Mouse (Mus musculus): Measurements from ENCODE around the gene Syt17. TPM values are rescaled to one million over a fixed set of nuclear protein-coding genes. Genes with fewer than 3 reads are reported as not detected.

Syt17 gene
- 10.3 and 11.6 TPM in 2 replicates for polyA plus RNA-seq (2015; fragmentation: Nextera tagmentation; extraction: Ambion mirVana)

- ATAC-seq (replicated peaks; ENCODE audit: low FRiP score) = peak; percentile 73
- Histone ChIP-seq H3K4me2 (peak within 1 kb of the TSS; percentile 86), H3K36me3 (no peaks in the 10 kb centered on the region), H3K4me1 (peaks cover 28% of the 10 kb centered on the region), H3K27ac (peak within 1 kb of the TSS; percentile 6), H3K9ac (peak within 1 kb of the TSS; percentile 53), H3K4me3 (replicated peaks) (peak within 1 kb of the TSS; percentile 58), H3K27me3 (peaks cover 39% of the 10 kb centered on the region), H3K9me3 (replicated peaks) (no peaks in the 10 kb centered on the region)
- WGBS = under 1% methylated on average over 57 of the region's 58 CpGs
Observed at GRCm38 (mm10) chr7:118448134-118448967, at the start of gene Syt17. Gene Syt17, minus strand, starts transcription at chr7:118448222.

- H3K27ac ChIP-seq = no peak overlapping the region
- peaks cover 22% of the 10 kb centered on the region for H3K4me1 ChIP-seq
- no peak overlapping the region for H3K4me3 ChIP-seq (replicated peaks)
- no peak overlapping the region for H3K9ac ChIP-seq
- H3K36me3 ChIP-seq = no peaks in the 10 kb centered on the region
- H3K9me3 ChIP-seq (replicated peaks) = no peaks in the 10 kb centered on the region
- 84% methylated on average over 4 of the region's 4 CpGs for WGBS
- peaks cover 20% of the 10 kb centered on the region for H3K27me3 ChIP-seq
- no peak for ATAC-seq (replicated peaks; ENCODE audit: low FRiP score)
- no peak overlapping the region for H3K4me2 ChIP-seq
Observed at GRCm38 (mm10) chr7:118494892-118495579, 47.0 kb upstream of the Syt17 start.

- no peak overlapping the region for H3K4me3 ChIP-seq (replicated peaks)
- no peak overlapping the region for H3K9ac ChIP-seq
- no peak overlapping the region for H3K4me2 ChIP-seq
- peaks cover 27% of the 10 kb centered on the region for H3K27me3 ChIP-seq
- no peak for ATAC-seq (replicated peaks; ENCODE audit: low FRiP score)
- WGBS = 90% methylated on average over 9 of the region's 9 CpGs
- H3K36me3 ChIP-seq = no peaks in the 10 kb centered on the region
- no peak overlapping the region for H3K27ac ChIP-seq
- H3K4me1 ChIP-seq = peaks cover 33% of the 10 kb centered on the region
- no peaks in the 10 kb centered on the region for H3K9me3 ChIP-seq (replicated peaks)
Observed at GRCm38 (mm10) chr7:118493892-118494291, 45.9 kb upstream of the Syt17 start.

GRCm38 (mm10) chr7:118491431-118492147 is 43.6 kb upstream of the Syt17 start, which contains the start of gene Itpripl2:
Gene Itpripl2, minus strand, starts transcription at chr7:118491975.
- H3K36me3 ChIP-seq = no peaks in the 10 kb centered on the region
- ATAC-seq (replicated peaks; ENCODE audit: low FRiP score) = peak; percentile 90
- peak within 1 kb of the TSS; percentile 89 for H3K27ac ChIP-seq
- H3K9me3 ChIP-seq (replicated peaks) = no peaks in the 10 kb centered on the region
- peak within 1 kb of the TSS; percentile 88 for H3K9ac ChIP-seq
- H3K4me1 ChIP-seq = peaks cover 46% of the 10 kb centered on the region
- under 1% methylated on average over 55 of the region's 55 CpGs for WGBS
- H3K4me2 ChIP-seq = peak within 1 kb of the TSS; percentile 90
- H3K4me3 ChIP-seq (replicated peaks) = peak within 1 kb of the TSS; percentile 73
- H3K27me3 ChIP-seq = peaks cover 27% of the 10 kb centered on the region

GRCm38 (mm10) chr7:118490666-118491430 is 42.8 kb upstream of the Syt17 start:
- ATAC-seq (replicated peaks; ENCODE audit: low FRiP score) = peak; percentile 40
- Histone ChIP-seq H3K9ac (peak overlapping the region; percentile 88), H3K4me3 (replicated peaks) (peak overlapping the region; percentile 73), H3K27ac (peak overlapping the region; percentile 89), H3K36me3 (no peaks in the 10 kb centered on the region), H3K9me3 (replicated peaks) (no peaks in the 10 kb centered on the region), H3K4me1 (peaks cover 46% of the 10 kb centered on the region), H3K27me3 (peaks cover 27% of the 10 kb centered on the region), H3K4me2 (peak overlapping the region; percentile 90)
- 4% methylated on average over 66 of the region's 67 CpGs for WGBS

- ATAC-seq (replicated peaks; ENCODE audit: low FRiP score) = no peak
Observed at GRCm38 (mm10) chr7:118489706-118490665, 42.0 kb upstream of the Syt17 start.

GRCm38 (mm10) chr7:118488060-118488664 is 40.1 kb upstream of the Syt17 start:
- H3K9me3 ChIP-seq (replicated peaks) = no peaks in the 10 kb centered on the region
- H3K27ac ChIP-seq = no peak overlapping the region
- 0 out of 2 replicates have a peak overlapping the region, but pooled peaks have one; percentile 6 for H3K4me3 ChIP-seq (replicated peaks)
- no peak overlapping the region for H3K9ac ChIP-seq
- H3K36me3 ChIP-seq = peaks cover 4% of the 10 kb centered on the region; the same call in 1 of the 2 replicates
- H3K4me1 ChIP-seq = peaks cover 46% of the 10 kb centered on the region
- no peak for ATAC-seq (replicated peaks; ENCODE audit: low FRiP score)
- 38% methylated on average over 8 of the region's 8 CpGs for WGBS
- H3K27me3 ChIP-seq = peaks cover 26% of the 10 kb centered on the region
- peak overlapping the region; percentile 90 for H3K4me2 ChIP-seq

More at GRCm38 (mm10) chr7:118489706-118490665, 42.0 kb upstream of the Syt17 start:
- WGBS = 32% methylated on average over 57 of the region's 57 CpGs
- H3K4me2 ChIP-seq = peak overlapping the region; percentile 90
- H3K27ac ChIP-seq = no peak overlapping the region
- peaks cover 46% of the 10 kb centered on the region for H3K4me1 ChIP-seq
- peak overlapping the region; percentile 73 for H3K4me3 ChIP-seq (replicated peaks)
- no peaks in the 10 kb centered on the region for H3K9me3 ChIP-seq (replicated peaks)
- H3K9ac ChIP-seq = no peak overlapping the region
- H3K36me3 ChIP-seq = no peaks in the 10 kb centered on the region; the same call in 1 of the 2 replicates
- peaks cover 27% of the 10 kb centered on the region for H3K27me3 ChIP-seq

- Histone ChIP-seq H3K9ac (no peak overlapping the region), H3K4me2 (no peak overlapping the region), H3K4me3 (replicated peaks) (no peak overlapping the region), H3K4me1 (peaks cover 43% of the 10 kb centered on the region), H3K9me3 (replicated peaks) (no peaks in the 10 kb centered on the region), H3K27ac (no peak overlapping the region), H3K36me3 (peaks cover 4% of the 10 kb centered on the region; the same call in 1 of the 2 replicates), H3K27me3 (peaks cover 23% of the 10 kb centered on the region)
- no peak for ATAC-seq (replicated peaks; ENCODE audit: low FRiP score)
- WGBS = 63% methylated on average over 5 of the region's 5 CpGs
Observed at GRCm38 (mm10) chr7:118486917-118487316, 38.9 kb upstream of the Syt17 start.

- H3K36me3 ChIP-seq = peaks cover 4% of the 10 kb centered on the region; the same call in 1 of the 2 replicates
- H3K27ac ChIP-seq = no peak overlapping the region
- H3K9ac ChIP-seq = no peak overlapping the region
- H3K4me3 ChIP-seq (replicated peaks) = no peak overlapping the region
- H3K4me2 ChIP-seq = no peak overlapping the region
- H3K9me3 ChIP-seq (replicated peaks) = no peaks in the 10 kb centered on the region
- peaks cover 39% of the 10 kb centered on the region for H3K4me1 ChIP-seq
- no peak for ATAC-seq (replicated peaks; ENCODE audit: low FRiP score)
- no peaks in the 10 kb centered on the region for H3K27me3 ChIP-seq
- 77% methylated on average over 1 of the region's 1 CpGs for WGBS
Observed at GRCm38 (mm10) chr7:118483996-118484395, 36.0 kb upstream of the Syt17 start.

- Histone ChIP-seq H3K27me3 (no peaks in the 10 kb centered on the region), H3K4me3 (replicated peaks) (no peak overlapping the region), H3K27ac (no peak overlapping the region), H3K36me3 (peaks cover 4% of the 10 kb centered on the region; the same call in 1 of the 2 replicates), H3K4me1 (peaks cover 32% of the 10 kb centered on the region), H3K9me3 (replicated peaks) (no peaks in the 10 kb centered on the region), H3K4me2 (no peak overlapping the region), H3K9ac (no peak overlapping the region)
- 67% methylated on average over 2 of the region's 2 CpGs for WGBS
- no peak for ATAC-seq (replicated peaks; ENCODE audit: low FRiP score)
Observed at GRCm38 (mm10) chr7:118482001-118482400, 34.0 kb upstream of the Syt17 start.

Measured in kidney, embryonic 15.5 days (tissue).